Mouse (Mus musculus): ENCODE data around the gene Fnbp1l. TPM values are rescaled to one million over a fixed set of nuclear protein-coding genes. Genes with fewer than 3 reads are reported as not detected.

Gene Fnbp1l
- polyA plus RNA-seq, 1 experiment from 2014 or later = 4.0 TPM

DNA sequence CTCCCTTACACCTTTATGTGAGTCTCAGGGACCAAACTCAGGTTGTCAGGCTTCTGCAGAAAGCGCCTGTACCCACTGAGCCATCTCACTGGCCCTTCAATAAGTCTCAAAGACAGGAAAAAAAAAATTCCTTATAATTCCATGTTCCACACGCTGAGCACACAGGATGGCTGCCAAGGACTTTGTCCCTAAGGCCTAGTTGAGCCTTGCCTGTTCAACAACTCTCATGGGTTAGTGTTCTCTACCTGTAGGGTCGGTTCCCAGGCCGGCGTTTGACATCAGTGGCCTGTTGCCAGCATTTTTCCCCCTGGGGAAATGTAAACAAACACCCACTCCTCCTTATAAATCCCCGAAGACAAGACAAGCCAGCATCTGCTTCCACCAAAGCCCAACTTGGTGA, 8.3 kb upstream of the Fnbp1l start:
- 82% methylated on average over 6 of the region's 6 CpGs for WGBS (ENCODE audit: insufficient replicate concordance)
- no peak overlapping the region for H3K9ac ChIP-seq (replicated peaks)
- no peaks in the 10 kb centered on the region for H3K27me3 ChIP-seq (ENCODE audit: insufficient read depth, low read length)
- no peak overlapping the region for H3K4me3 ChIP-seq (ENCODE audit: low read depth, low read length)
- TF ChIP-seq EP300 (IDR thresholded peaks at IDR 0.05; ENCODE audit: low read depth) = no peak
- TF ChIP-seq CTCF (IDR thresholded peaks at IDR 0.05; ENCODE audit: low read depth) = no peak
- H3K4me1 ChIP-seq (ENCODE audit: insufficient read depth) = peaks cover 4% of the 10 kb centered on the region; the same call in 1 of the 2 replicates
- no peaks in the 10 kb centered on the region for H3K36me3 ChIP-seq (replicated peaks; ENCODE audit: insufficient read depth, low read length)
- ATAC-seq (no peak), DNase-seq (no peak)
- H3K9me3 ChIP-seq (ENCODE audit: low read length) = no peaks in the 10 kb centered on the region
- no peak overlapping the region for H3K4me2 ChIP-seq (ENCODE audit: low read depth, low read length)
- no peak overlapping the region for H3K27ac ChIP-seq (ENCODE audit: low read depth)

DNA sequence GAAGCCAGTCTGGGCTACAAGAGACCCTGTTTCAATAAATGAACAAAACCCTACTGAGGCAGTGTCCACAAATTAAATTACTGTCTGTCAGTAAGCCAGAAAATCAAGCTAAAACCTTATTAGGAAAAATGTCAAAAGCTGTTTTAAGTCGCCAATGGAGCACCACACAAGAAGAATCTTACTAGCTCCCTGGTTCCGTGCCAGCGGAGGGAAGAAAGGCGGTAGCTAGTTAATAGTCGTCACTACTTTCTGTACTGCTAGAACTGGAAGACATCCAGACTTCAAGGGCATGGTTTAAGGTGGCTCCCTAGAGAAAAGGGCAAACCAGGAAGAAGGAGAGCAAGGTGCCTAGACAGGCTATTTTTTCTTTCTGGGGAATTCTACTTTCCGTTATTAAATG, 5.1 kb upstream of the Fnbp1l start:
- Histone ChIP-seq H3K9me3 (ENCODE audit: low read length) (no peaks in the 10 kb centered on the region), H3K4me1 (ENCODE audit: insufficient read depth) (peaks cover 4% of the 10 kb centered on the region; the same call in 1 of the 2 replicates), H3K4me2 (ENCODE audit: low read depth, low read length) (no peak overlapping the region), H3K27ac (ENCODE audit: low read depth) (no peak overlapping the region), H3K36me3 (replicated peaks; ENCODE audit: insufficient read depth, low read length) (no peaks in the 10 kb centered on the region), H3K27me3 (ENCODE audit: insufficient read depth, low read length) (no peaks in the 10 kb centered on the region), H3K9ac (replicated peaks) (no peak overlapping the region), H3K4me3 (ENCODE audit: low read depth, low read length) (no peak overlapping the region)
- DNase-seq = no peak
- ATAC-seq = no peak
- no peak for TF ChIP-seq CTCF (IDR thresholded peaks at IDR 0.05; ENCODE audit: low read depth)
- WGBS (ENCODE audit: insufficient replicate concordance) = 67% methylated on average over 6 of the region's 6 CpGs

DNA sequence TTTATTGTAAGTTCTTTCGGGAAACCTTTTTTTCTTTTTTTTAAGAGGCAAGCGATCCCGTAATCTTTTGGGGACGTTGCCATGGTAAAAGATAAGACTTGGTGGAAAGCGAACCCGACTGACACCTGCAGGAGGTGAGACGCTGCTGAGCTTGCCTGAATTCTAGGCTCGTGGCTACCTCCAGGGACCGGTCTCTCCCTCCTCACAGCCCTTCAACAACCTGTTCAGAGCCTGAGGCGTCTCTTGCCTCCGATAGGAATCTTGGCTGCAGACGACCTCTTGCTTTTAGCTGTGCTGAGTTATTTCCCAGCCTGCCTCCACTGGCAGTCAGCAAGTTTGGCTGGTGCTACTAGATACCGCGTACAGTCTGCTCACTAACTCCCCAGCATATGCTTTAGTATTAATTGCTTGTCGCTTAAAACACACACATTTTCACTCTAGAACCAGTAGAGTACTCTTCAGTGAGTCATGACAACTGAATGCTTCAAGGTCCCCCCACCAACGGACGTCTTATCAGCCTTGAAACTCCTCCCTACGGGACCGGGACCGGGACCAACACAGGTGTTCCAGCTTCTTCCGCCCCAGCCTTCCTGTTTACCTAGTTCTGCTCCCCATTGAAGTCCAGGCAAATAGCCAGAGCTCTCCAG, 893 bp upstream of the Fnbp1l start:
- peak overlapping the region; percentile 80 for H3K4me2 ChIP-seq (ENCODE audit: low read depth, low read length)
- H3K27ac ChIP-seq (ENCODE audit: low read depth) = peak overlapping the region; percentile 95
- TF ChIP-seq EP300 (IDR thresholded peaks at IDR 0.05; ENCODE audit: low read depth) = no peak
- 0 out of 2 replicates have a peak, but pooled peaks have one; percentile 9 for TF ChIP-seq CTCF (IDR thresholded peaks at IDR 0.05; ENCODE audit: low read depth)
- peaks cover 5% of the 10 kb centered on the region for H3K4me1 ChIP-seq (ENCODE audit: insufficient read depth)
- peaks cover 4% of the 10 kb centered on the region; the same call in 1 of the 2 replicates for H3K27me3 ChIP-seq (ENCODE audit: insufficient read depth, low read length)
- peak overlapping the region; percentile 81 for H3K4me3 ChIP-seq (ENCODE audit: low read depth, low read length)
- no peaks in the 10 kb centered on the region for H3K9me3 ChIP-seq (ENCODE audit: low read length)
- peak overlapping the region; percentile 79 for H3K9ac ChIP-seq (replicated peaks)
- WGBS (ENCODE audit: insufficient replicate concordance) = 3% methylated on average over 21 of the region's 21 CpGs
- DNase-seq (peak; percentile 49), ATAC-seq (peak; percentile 47)
- H3K36me3 ChIP-seq (replicated peaks; ENCODE audit: insufficient read depth, low read length) = no peaks in the 10 kb centered on the region

DNA sequence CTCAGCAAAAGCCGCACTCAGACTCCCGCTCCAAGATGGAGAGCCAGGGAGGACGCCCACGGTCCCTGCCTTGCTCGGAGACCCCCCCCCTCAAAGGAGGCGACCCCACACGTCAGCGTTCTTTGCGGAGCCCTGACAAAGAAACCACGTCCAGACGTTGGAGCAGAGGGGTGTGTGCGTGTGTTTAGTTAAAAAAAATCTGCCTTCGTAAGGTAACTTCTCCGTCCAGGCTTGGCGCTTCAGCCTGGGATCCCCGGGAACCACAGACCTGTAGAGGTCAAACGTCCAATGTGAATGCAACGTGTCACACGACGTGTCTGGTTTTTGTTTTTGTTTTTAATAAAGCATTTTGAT, 393 bp upstream of the Fnbp1l start:
- DNase-seq = no peak
- H3K9me3 ChIP-seq (ENCODE audit: low read length) = no peaks in the 10 kb centered on the region
- TF ChIP-seq EP300 (IDR thresholded peaks at IDR 0.05; ENCODE audit: low read depth) (no peak), CTCF (IDR thresholded peaks at IDR 0.05; ENCODE audit: low read depth) (no peak)
- peaks cover 5% of the 10 kb centered on the region for H3K4me1 ChIP-seq (ENCODE audit: insufficient read depth)
- peak overlapping the region; percentile 80 for H3K4me2 ChIP-seq (ENCODE audit: low read depth, low read length)
- peak overlapping the region; percentile 81 for H3K4me3 ChIP-seq (ENCODE audit: low read depth, low read length)
- no peaks in the 10 kb centered on the region for H3K36me3 ChIP-seq (replicated peaks; ENCODE audit: insufficient read depth, low read length)
- H3K27me3 ChIP-seq (ENCODE audit: insufficient read depth, low read length) = peaks cover 4% of the 10 kb centered on the region; the same call in 1 of the 2 replicates
- peak overlapping the region; percentile 79 for H3K9ac ChIP-seq (replicated peaks)
- ATAC-seq = peak; percentile 53
- WGBS (ENCODE audit: insufficient replicate concordance) = 0% methylated on average over 20 of the region's 20 CpGs
- H3K27ac ChIP-seq (ENCODE audit: low read depth) = peak overlapping the region; percentile 95

DNA sequence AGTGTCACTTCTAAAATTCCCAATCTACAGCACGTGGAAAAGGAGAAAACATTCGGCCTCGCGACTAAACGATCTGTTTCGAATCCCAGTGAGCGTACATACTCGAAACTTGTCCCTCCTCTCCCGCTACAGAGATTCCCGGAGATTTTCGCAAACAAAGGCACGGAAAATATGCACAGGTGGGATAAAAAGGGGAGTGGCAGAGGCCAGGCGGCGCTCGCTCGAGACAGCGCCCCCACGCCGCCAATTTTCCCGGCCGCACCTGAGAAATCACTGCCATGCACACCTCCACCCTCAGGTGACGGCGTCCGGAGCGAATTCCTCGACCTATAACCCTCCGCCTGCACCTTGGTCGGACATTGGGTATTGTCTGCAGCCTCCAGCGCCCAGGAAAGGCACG, 1.1 kb downstream of the Fnbp1l start:
- peak overlapping the region; percentile 81 for H3K4me3 ChIP-seq (ENCODE audit: low read depth, low read length)
- 2% methylated on average over 30 of the region's 30 CpGs for WGBS (ENCODE audit: insufficient replicate concordance)
- ATAC-seq = peak; percentile 31
- H3K4me2 ChIP-seq (ENCODE audit: low read depth, low read length) = peak overlapping the region; percentile 80
- H3K36me3 ChIP-seq (replicated peaks; ENCODE audit: insufficient read depth, low read length) = no peaks in the 10 kb centered on the region
- peak overlapping the region; percentile 79; the same call in 1 of the 2 replicates for H3K9ac ChIP-seq (replicated peaks)
- peaks cover 5% of the 10 kb centered on the region for H3K4me1 ChIP-seq (ENCODE audit: insufficient read depth)
- peaks cover 4% of the 10 kb centered on the region; the same call in 1 of the 2 replicates for H3K27me3 ChIP-seq (ENCODE audit: insufficient read depth, low read length)
- H3K9me3 ChIP-seq (ENCODE audit: low read length) = no peaks in the 10 kb centered on the region
- TF ChIP-seq CTCF (IDR thresholded peaks at IDR 0.05; ENCODE audit: low read depth) = peak; percentile 39
- TF ChIP-seq EP300 (IDR thresholded peaks at IDR 0.05; ENCODE audit: low read depth) = no peak
- DNase-seq = peak; percentile 62
- H3K27ac ChIP-seq (ENCODE audit: low read depth) = peak overlapping the region; percentile 95

DNA sequence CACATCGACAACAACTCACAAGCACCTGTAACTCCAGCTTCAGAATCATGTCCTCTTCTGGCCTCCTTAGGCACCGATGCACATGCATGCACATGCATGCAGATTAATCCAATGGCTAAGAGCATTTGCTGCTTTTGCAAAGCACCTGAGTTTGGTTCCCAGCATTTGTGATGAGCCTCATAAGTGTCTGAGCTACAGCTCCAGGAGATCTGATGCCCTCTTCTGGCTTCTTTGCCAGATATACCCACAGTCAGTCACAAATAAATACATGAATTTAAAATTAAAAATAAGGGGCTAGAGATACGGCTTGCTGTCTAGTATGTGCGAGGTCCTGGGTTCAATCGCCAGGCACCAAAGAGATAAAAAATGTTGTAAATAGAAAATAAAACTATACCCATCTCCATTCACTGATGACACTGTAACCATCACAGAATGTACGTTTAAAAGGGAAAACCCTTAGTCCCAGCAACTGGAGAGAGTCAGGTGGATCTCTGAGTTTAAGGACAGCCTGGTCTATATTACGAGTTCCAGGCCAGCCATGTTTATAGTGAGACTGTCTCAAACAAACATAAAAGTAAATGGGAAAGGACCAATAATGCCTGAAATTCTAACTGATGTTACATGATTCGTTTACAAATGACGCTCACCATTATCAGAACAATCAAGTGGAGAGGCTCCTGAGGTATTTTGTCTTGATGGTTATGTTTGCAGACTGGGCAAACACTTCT, 1.7 kb downstream of the Fnbp1l start:
- Histone ChIP-seq H3K9ac (replicated peaks) (no peak overlapping the region; the same call in 1 of the 2 replicates), H3K27me3 (ENCODE audit: insufficient read depth, low read length) (peaks cover 4% of the 10 kb centered on the region; the same call in 1 of the 2 replicates), H3K4me2 (ENCODE audit: low read depth, low read length) (peak overlapping the region; percentile 80), H3K36me3 (replicated peaks; ENCODE audit: insufficient read depth, low read length) (no peaks in the 10 kb centered on the region), H3K4me3 (ENCODE audit: low read depth, low read length) (peak overlapping the region; percentile 81), H3K9me3 (ENCODE audit: low read length) (no peaks in the 10 kb centered on the region), H3K4me1 (ENCODE audit: insufficient read depth) (peaks cover 5% of the 10 kb centered on the region), H3K27ac (ENCODE audit: low read depth) (no peak overlapping the region)
- TF ChIP-seq EP300 (IDR thresholded peaks at IDR 0.05; ENCODE audit: low read depth) = no peak
- TF ChIP-seq CTCF (IDR thresholded peaks at IDR 0.05; ENCODE audit: low read depth) = peak; percentile 12; the same call in 1 of the 2 replicates
- no peak for ATAC-seq
- WGBS (ENCODE audit: insufficient replicate concordance) = 56% methylated on average over 9 of the region's 9 CpGs
- no peak for DNase-seq
